Mouse (Mus musculus) olfactory bulb, adult 2 months (tissue): ENCODE measurements around the gene Col4a2. TPM values are rescaled to one million over a fixed set of nuclear protein-coding genes. Genes with fewer than 3 reads are reported as not detected.

ENCODE experiments used
- H3K27ac ChIP-seq: fragments of 200-500 bp; 2 replicates; pipeline ENCODE4 v1.5.1; 2012; ENCODE audit warnings: low read depth, low read length; ENCODE audit not compliant: insufficient read depth
- H3K4me1 ChIP-seq: fragments of 200-500 bp; 2 replicates; pipeline ENCODE4 v1.6.1; 2012; ENCODE audit warnings: low read length; ENCODE audit not compliant: control insufficient read depth, insufficient read depth
- H3K4me3 ChIP-seq: fragments of 200-500 bp; 2 replicates; pipeline ENCODE4 v1.5.1; 2012; ENCODE audit warnings: mild to moderate bottlenecking, low read depth, low read length, moderate library complexity; ENCODE audit not compliant: insufficient read depth
- CTCF ChIP-seq: fragments of 200-500 bp; IDR thresholded peaks from 2 replicates; pipeline ENCODE4 v1.5.1; 2012; ENCODE audit warnings: low read depth, mild to moderate bottlenecking, low read length, moderate library complexity; ENCODE audit not compliant: insufficient read depth
- POLR2A ChIP-seq: fragments of 200-500 bp; IDR thresholded peaks from 2 replicates; pipeline ENCODE4 v1.6.1; 2012; ENCODE audit warnings: mild to moderate bottlenecking, low read depth, low read length, moderate library complexity; ENCODE audit not compliant: insufficient read depth
- WGBS: fragments of 180-500 bp; shearing (Covaris S2); methylation state at CpG from one replicate; pipeline ENCODE4 v1.1.7; 2018; 5-methylcytosine and 5-hydroxymethylcytosine counted together
- polyA plus RNA-seq: library from polyadenylated mRNA; stranded (reverse); fragments of >200 nt; gene quantifications from 2 replicates; pipeline ENCODE4 v1.2.4, GENCODE M21; 2012; ENCODE audit warnings: low replicate concordance; ENCODE audit not compliant: missing spikeins, insufficient read depth, insufficient read length

Gene Col4a2
- polyA plus RNA-seq, 1 experiment, result not detected

DNA sequence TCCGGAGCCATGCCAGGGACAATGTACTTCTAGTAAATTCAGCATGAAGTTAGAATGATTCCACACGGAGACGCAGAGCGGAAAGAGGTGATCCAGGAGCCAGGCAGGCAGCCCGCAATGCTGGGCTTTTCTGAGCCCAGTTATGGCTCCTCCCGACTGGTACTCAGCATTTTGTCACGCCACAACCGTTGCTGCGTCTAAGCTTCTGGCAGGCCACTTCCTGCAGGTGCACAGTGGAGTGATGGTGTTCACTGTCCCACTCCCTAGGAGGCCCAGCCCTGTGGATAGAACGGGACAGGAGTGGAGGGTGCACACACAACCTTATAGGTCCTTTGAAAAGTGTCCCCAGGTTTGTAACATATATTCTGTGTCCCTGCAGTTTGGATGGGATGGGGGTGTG, 83.0 kb downstream of the Col4a2 start:
- TF ChIP-seq CTCF (no peak), POLR2A (no peak)
- Histone ChIP-seq H3K4me1 (peaks cover 27% of the 10 kb centered on the region), H3K27ac (no peak overlapping the region), H3K4me3 (no peak overlapping the region)
- 78% methylated on average over 10 of the region's 10 CpGs for WGBS

DNA sequence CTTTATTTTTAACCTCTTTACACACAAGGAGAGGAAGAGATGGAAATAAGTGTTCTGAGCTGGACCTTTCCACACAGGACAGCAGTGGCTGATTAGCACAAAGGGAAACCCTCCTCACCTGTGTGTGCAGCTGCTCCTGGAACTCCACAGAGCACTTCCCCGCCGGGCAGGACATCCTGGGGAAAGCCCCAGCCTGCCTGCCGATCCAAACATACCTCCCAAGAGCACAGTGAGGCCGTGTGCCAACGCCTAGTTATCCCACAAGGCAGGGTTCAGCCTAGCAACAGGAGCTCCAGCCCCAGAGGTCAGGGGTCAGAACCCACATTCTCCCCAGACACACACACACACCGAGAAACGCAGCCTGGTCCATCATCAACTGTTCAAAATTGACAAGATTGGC, 83.5 kb downstream of the Col4a2 start:
- 76% methylated on average over 7 of the region's 7 CpGs for WGBS
- no peak overlapping the region for H3K4me3 ChIP-seq
- H3K4me1 ChIP-seq, result peaks cover 27% of the 10 kb centered on the region
- no peak overlapping the region for H3K27ac ChIP-seq
- TF ChIP-seq POLR2A (no peak), CTCF (no peak)

DNA sequence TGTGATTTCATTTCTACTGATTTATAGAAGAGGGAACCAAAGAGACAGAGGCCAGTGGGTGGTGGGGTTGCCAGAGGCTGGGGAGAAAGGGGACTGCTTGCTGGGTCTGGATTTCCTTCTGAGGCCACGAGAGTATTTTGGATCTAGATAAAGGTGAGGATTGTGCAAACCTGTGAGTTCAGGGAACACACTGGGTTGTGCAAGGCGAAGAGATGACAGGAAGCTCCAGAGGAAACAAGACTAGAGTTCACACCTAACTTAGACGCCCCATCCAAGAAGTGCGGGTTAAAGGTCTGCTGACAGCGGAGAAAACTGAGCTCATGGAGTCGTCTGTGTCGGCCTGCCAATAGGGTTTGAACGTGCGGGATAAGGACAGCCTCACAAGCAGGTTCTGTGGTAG, 84.5 kb downstream of the Col4a2 start:
- peaks cover 27% of the 10 kb centered on the region for H3K4me1 ChIP-seq
- WGBS, result 89% methylated on average over 9 of the region's 9 CpGs
- H3K4me3 ChIP-seq, result no peak overlapping the region
- no peak for TF ChIP-seq CTCF
- TF ChIP-seq POLR2A, result no peak
- H3K27ac ChIP-seq, result no peak overlapping the region

DNA sequence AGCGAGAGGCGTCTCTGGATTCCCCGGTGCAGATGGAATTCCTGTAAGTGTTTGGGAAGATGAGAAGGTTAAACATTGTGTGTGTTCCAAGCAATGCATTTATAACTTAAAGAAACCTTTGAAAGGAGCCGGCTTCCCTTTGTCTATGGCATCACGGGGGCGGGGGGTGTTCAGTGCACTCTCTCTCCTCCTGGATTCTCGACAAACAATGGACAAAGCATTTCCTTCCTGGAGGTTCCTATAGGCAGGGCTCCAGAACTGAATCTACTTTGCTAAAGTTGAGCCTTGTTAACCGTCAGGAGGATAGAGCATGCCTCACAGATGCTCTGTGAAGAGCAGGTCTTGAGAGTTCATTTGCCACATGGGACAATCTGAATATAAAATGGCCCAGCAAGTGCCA, 87.1 kb downstream of the Col4a2 start:
- H3K4me3 ChIP-seq, result no peak overlapping the region
- peaks cover 29% of the 10 kb centered on the region for H3K4me1 ChIP-seq
- WGBS, result 48% methylated on average over 8 of the region's 8 CpGs
- H3K27ac ChIP-seq, result no peak overlapping the region
- TF ChIP-seq CTCF (no peak), POLR2A (no peak)

DNA sequence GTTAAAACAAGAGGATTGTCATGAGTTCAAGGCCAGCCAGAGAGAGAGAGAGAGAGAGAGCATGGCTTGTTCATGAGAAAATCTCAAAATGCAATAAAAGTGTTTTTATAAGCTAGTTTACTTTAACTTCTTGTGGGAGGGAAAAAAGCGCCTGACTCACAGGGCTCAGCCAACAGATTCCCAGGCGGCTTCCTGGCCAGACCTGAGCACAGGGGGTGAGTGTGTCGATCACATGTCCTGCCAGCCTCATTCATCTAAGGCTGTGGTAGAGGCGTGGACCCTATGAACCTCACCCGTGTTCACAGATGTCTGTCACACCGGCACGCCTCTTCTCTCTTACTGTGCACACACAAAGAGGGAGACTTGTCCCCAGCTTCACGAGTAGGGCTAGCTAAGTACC, 87.6 kb downstream of the Col4a2 start:
- no peak overlapping the region for H3K27ac ChIP-seq
- no peak for TF ChIP-seq CTCF
- no peak for TF ChIP-seq POLR2A
- peaks cover 30% of the 10 kb centered on the region for H3K4me1 ChIP-seq
- 61% methylated on average over 8 of the region's 8 CpGs for WGBS
- no peak overlapping the region for H3K4me3 ChIP-seq

DNA sequence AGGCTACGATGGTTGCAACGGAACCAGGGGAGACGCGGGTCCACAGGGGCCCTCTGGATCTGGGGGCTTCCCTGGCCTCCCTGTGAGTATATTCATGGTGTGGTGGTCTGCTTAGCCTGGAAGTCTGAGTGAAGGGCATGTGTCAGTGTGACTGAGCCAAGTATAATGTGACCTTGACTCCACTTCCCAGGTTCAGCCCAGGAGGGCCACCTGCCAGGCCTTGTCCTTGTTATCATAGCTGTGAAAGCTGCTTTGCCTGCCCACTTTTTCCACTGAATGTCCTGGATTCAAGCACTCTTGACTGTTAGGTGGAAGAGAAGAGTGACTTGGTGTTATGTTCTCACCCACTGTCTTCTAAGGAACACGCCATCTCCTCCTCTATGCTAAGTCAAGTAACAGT, 88.6 kb downstream of the Col4a2 start:
- no peak overlapping the region for H3K4me3 ChIP-seq
- WGBS, result 90% methylated on average over 5 of the region's 5 CpGs
- no peak overlapping the region for H3K27ac ChIP-seq
- peaks cover 32% of the 10 kb centered on the region for H3K4me1 ChIP-seq
- TF ChIP-seq POLR2A (no peak), CTCF (no peak)

DNA sequence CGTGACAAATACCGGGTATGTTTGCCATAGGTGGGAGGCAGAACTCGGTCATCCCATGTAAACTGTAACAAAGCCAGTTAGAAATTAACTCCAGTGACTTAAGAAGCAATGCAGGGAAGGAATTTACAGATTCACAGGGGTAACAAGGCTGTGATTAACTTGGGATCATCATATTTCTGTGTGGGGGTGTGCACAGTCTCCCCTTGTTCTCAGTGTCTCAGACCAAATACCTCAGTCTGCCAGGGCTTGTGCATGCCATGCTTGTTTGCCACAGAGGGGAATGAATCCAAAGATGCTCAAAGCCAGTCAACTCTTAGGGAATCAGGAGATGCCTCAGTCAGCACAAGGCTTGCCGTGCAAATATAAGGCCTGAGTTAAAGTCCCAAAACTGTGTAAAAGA, 89.6 kb downstream of the Col4a2 start:
- TF ChIP-seq POLR2A (no peak), CTCF (no peak)
- Histone ChIP-seq H3K4me3 (no peak overlapping the region), H3K27ac (no peak overlapping the region), H3K4me1 (peaks cover 38% of the 10 kb centered on the region)
- WGBS, result 90% methylated on average over 4 of the region's 4 CpGs

DNA sequence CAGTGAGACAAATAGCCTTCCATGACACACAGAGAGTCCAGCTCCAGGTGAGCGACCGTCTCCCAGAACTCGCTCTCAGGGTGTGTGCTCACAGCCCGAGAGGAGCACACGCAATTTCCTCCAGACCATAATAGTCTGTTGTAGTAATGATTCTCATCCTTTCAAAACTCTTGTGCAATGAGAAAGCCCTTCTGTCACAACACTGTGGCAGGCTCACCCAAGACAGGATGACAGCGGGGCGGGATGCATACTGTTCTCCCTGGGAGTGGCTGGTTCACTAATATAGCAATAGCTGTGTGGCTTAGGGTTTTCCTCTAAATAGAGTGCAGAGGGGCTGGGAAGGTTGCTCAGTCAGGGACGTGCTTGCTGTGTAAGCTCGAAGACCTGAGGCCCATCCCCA, 91.2 kb downstream of the Col4a2 start:
- 78% methylated on average over 9 of the region's 9 CpGs for WGBS
- TF ChIP-seq CTCF (no peak), POLR2A (no peak)
- H3K27ac ChIP-seq, result no peak overlapping the region
- H3K4me1 ChIP-seq, result peaks cover 38% of the 10 kb centered on the region
- H3K4me3 ChIP-seq, result no peak overlapping the region

DNA sequence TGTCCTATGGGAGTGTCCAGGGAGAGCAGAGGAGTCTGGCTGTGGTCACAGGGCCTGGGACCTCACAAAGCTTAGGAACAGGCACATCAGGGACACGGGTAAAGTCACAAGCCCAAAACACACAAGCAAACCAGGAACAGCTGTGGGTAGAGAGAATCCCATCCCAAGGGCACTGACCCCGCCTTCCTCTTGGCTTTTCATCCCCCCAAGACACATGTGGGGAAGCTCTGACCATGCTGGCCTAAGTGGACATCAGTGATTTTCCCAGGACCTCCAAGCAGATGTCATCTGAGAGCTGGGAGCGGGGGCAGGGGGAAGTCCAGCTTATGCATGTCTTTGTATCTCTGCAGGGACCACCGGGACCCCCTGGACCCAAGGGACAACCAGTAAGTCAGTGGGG, 92.0 kb downstream of the Col4a2 start:
- Histone ChIP-seq H3K4me3 (no peak overlapping the region), H3K27ac (no peak overlapping the region), H3K4me1 (peaks cover 34% of the 10 kb centered on the region)
- WGBS, result 90% methylated on average over 4 of the region's 4 CpGs
- no peak for TF ChIP-seq POLR2A
- TF ChIP-seq CTCF, result no peak
